Mouse (Mus musculus): Measurements from ENCODE around the gene Qser1. TPM values are rescaled to one million over a fixed set of nuclear protein-coding genes. Genes with fewer than 3 reads are reported as not detected.
A peak's percentile ranks its signal among the peaks of the same experiment; 100 is the strongest.

The Qser1 gene
- polyA plus RNA-seq, 1 experiment: 7.2 TPM

GRCm38 (mm10) chr2:104711585-104712485, 104.7 kb downstream of the Qser1 start, which contains the start of gene Tcp11l1:
Tcp11l1 (minus strand) TSS chr2:104712169.
- WGBS: under 1% methylated on average over 91 of the region's 99 CpGs
- peak; percentile 31 for DNase-seq
- Histone ChIP-seq H3K27me3 (ENCODE audit: control insufficient read depth, insufficient read depth, low read length) (peaks cover 18% of the 10 kb centered on the region), H3K4me3 (ENCODE audit: control insufficient read depth, insufficient read depth, low read length) (peak within 1 kb of the TSS; percentile 52), H3K36me3 (ENCODE audit: control insufficient read depth, insufficient read depth, low read length) (no peaks in the 10 kb centered on the region), H3K27ac (ENCODE audit: control insufficient read depth, insufficient read depth, low read length) (no peak within 1 kb of the TSS), H3K4me1 (replicated peaks; ENCODE audit: control insufficient read depth, insufficient read depth, low read length) (peaks cover 9% of the 10 kb centered on the region; the same call in 1 of the 2 replicates)
- TF ChIP-seq POLR2A (IDR thresholded peaks at IDR 0.05; ENCODE audit: control insufficient read depth, extremely low read depth, insufficient read depth, low read length, poor library complexity) (no peak), CTCF (IDR thresholded peaks at IDR 0.05; ENCODE audit: borderline replicate concordance, control insufficient read depth, extremely low read depth, insufficient read depth, low read length, poor library complexity) (no peak)

- WGBS: 15% methylated on average over 6 of the region's 6 CpGs
- Histone ChIP-seq H3K4me1 (replicated peaks; ENCODE audit: control insufficient read depth, insufficient read depth, low read length) (peaks cover 9% of the 10 kb centered on the region; the same call in 1 of the 2 replicates), H3K27ac (ENCODE audit: control insufficient read depth, insufficient read depth, low read length) (no peak overlapping the region), H3K27me3 (ENCODE audit: control insufficient read depth, insufficient read depth, low read length) (peaks cover 18% of the 10 kb centered on the region), H3K4me3 (ENCODE audit: control insufficient read depth, insufficient read depth, low read length) (no peak overlapping the region), H3K36me3 (ENCODE audit: control insufficient read depth, insufficient read depth, low read length) (no peaks in the 10 kb centered on the region)
- no peak for DNase-seq
- no peak for TF ChIP-seq CTCF (IDR thresholded peaks at IDR 0.05; ENCODE audit: borderline replicate concordance, control insufficient read depth, extremely low read depth, insufficient read depth, low read length, poor library complexity)
Measured at GRCm38 (mm10) chr2:104710670-104711370, 105.7 kb downstream of the Qser1 start.

DNA sequence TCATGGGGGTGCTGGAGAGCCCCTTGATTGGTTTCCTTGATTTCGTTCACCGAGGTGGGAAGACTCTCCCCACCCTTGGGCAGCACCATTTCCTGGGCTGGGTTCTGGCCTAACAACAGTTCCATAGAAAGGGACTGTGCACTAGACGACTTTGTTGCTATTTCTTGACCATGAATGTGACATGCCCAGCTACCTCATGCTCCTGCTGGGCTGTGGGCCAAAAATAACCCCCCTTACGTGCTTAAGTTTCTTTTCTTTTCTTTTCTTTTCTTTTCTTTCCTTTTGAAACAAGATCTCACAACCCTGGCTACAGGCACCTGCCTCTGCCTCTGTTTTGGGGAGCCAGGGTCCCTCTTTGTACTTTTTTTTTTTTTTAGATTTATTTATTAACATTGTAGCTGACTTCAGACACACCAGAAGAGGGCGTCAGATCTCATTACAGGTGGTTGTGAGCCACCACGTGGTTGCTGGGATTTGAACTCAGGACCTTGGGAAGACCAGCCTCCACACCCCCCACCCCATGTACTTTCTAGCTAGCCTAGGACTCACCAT, 106.7 kb downstream of the Qser1 start:
- 71% methylated on average over 6 of the region's 6 CpGs for WGBS
- TF ChIP-seq POLR2A (IDR thresholded peaks at IDR 0.05; ENCODE audit: control insufficient read depth, extremely low read depth, insufficient read depth, low read length, poor library complexity) (no peak), CTCF (IDR thresholded peaks at IDR 0.05; ENCODE audit: borderline replicate concordance, control insufficient read depth, extremely low read depth, insufficient read depth, low read length, poor library complexity) (no peak)
- Histone ChIP-seq H3K4me1 (replicated peaks; ENCODE audit: control insufficient read depth, insufficient read depth, low read length) (peaks cover 9% of the 10 kb centered on the region; the same call in 1 of the 2 replicates), H3K27me3 (ENCODE audit: control insufficient read depth, insufficient read depth, low read length) (peaks cover 18% of the 10 kb centered on the region), H3K27ac (ENCODE audit: control insufficient read depth, insufficient read depth, low read length) (no peak overlapping the region), H3K36me3 (ENCODE audit: control insufficient read depth, insufficient read depth, low read length) (no peaks in the 10 kb centered on the region), H3K4me3 (ENCODE audit: control insufficient read depth, insufficient read depth, low read length) (no peak overlapping the region)
- no peak for DNase-seq

Other genes starting within 250 kb of the Qser1 start
- gene Cstf3, start 226.2 kb downstream of the Qser1 start, polyA plus RNA-seq (2012; rRNA removed): 15.5 and 17.4 TPM in 2 replicates
- 1.4 and 2.0 TPM in 2 replicates for gene Tcp11l1, start 104.6 kb downstream of the Qser1 start, polyA plus RNA-seq (2012; rRNA removed)
- not detected in 2 replicates for gene Pin1rt1, start 100.4 kb downstream of the Qser1 start, polyA plus RNA-seq (2012; rRNA removed)
- 0.56 and 0.86 TPM in 2 replicates for gene Depdc7, start 73.9 kb downstream of the Qser1 start, polyA plus RNA-seq (2012; rRNA removed)
- gene Prrg4, start 33.1 kb upstream of the Qser1 start, polyA plus RNA-seq (2012; rRNA removed): 2.4 TPM in 2 replicates
- 0.77 TPM in 1 of 2 replicates, not detected in the other for gene Ccdc73, start 51.0 kb upstream of the Qser1 start, polyA plus RNA-seq (2012; rRNA removed)
- 46.0 and 48.9 TPM in 2 replicates for gene Eif3m, start 200.3 kb upstream of the Qser1 start, polyA plus RNA-seq (2012; rRNA removed)